Mouse (Mus musculus): ENCODE data around the gene Itgb1. TPM values are rescaled to one million over a fixed set of nuclear protein-coding genes. Genes with fewer than 3 reads are reported as not detected.

Gene Itgb1
- 931 TPM for polyA plus RNA-seq (2014; fragmentation: Illumina TruSeq; extraction: RNeasy Lipid Tissue Mini Kit (QIAGEN cat#74804))

DNA sequence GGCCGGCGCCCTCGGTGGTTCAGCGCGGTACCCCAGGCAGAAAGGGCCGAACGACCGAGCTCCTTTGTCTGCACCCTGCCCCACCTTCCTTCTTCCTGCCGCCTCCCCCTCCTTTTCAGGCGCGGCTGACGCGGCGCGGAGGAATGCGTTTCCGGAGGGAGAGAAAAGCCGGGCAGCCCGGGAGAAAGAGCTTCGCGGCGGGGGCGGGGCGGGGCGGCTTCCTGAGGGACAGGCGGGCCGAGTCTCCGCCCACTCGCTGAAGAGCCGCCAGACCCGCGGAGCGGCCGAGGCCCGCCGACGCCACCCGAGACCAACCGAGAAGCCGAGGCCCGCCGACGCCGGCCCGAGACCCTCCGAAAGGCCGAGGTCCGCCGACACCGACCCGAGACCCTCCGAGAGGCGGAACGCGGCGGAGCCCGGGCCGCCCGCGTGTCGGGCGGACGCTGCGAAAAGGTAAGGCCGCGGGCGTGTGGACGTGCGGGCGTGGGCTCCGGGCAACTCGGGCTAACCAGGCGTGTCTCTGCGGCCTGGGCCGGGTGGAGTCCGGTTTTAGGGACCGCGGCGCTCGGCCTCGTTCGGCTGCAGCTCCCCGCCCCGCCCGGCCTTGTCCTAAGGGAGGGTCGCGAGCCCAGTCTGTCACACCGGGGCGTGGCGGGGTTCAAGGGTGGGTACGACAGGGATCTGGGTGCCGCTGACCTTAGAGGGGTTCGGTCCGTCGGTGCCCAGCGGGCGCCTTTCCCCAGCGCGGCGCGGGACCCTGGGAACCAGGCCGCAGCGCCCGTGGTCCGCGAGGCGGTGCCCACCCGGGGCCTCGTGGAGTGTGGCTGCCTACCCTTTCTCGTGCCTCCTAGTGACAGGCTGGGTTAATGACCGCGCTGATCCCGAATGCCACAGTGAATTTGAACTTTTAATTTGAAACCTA lies at the start of gene Itgb1:
Itgb1 (plus strand) TSS at position 148 of the 922 bp plus-strand sequence.

Other genes starting within 250 kb of the Itgb1 start
- not detected for gene Gm3952, start 113.0 kb downstream of the Itgb1 start, polyA plus RNA-seq (2014; fragmentation: Illumina TruSeq; extraction: RNeasy Lipid Tissue Mini Kit (QIAGEN cat#74804))

All from ovary, adult 10 weeks (tissue).